Mouse (Mus musculus): ENCODE results near the gene Acsf3.

The Acsf3 gene

GRCm38 (mm10) chr8:122775285-122776155 lies at the start of gene Acsf3:
TSS of gene Acsf3 (plus strand) at chr8:122775486.
- no peak for DNase-seq (ENCODE audit: extremely low read depth, low read depth, low spot score)

- no peak for DNase-seq (ENCODE audit: extremely low read depth, low read depth, low spot score)
Measured at GRCm38 (mm10) chr8:122726789-122727188, 48.5 kb upstream of the Acsf3 start.

- DNase-seq (ENCODE audit: extremely low read depth, low read depth, low spot score) = no peak
Measured at GRCm38 (mm10) chr8:122727412-122727811, 47.9 kb upstream of the Acsf3 start.

- no peak for DNase-seq (ENCODE audit: extremely low read depth, low read depth, low spot score)
Measured at GRCm38 (mm10) chr8:122728630-122729029, 46.7 kb upstream of the Acsf3 start.

GRCm38 (mm10) chr8:122735110-122735509 lies 40.2 kb upstream of the Acsf3 start:
- no peak for DNase-seq (ENCODE audit: extremely low read depth, low read depth, low spot score)

- DNase-seq (ENCODE audit: extremely low read depth, low read depth, low spot score) = no peak
Measured at GRCm38 (mm10) chr8:122735542-122736473, 39.5 kb upstream of the Acsf3 start.

- no peak for DNase-seq (ENCODE audit: extremely low read depth, low read depth, low spot score)
Measured at GRCm38 (mm10) chr8:122736623-122737022, 38.7 kb upstream of the Acsf3 start.

GRCm38 (mm10) chr8:122737071-122737470 lies 38.2 kb upstream of the Acsf3 start:
- no peak for DNase-seq (ENCODE audit: extremely low read depth, low read depth, low spot score)

GRCm38 (mm10) chr8:122737886-122738285 lies 37.4 kb upstream of the Acsf3 start:
- DNase-seq (ENCODE audit: extremely low read depth, low read depth, low spot score) = no peak

- DNase-seq (ENCODE audit: extremely low read depth, low read depth, low spot score) = no peak
Measured at GRCm38 (mm10) chr8:122739102-122739725, 36.1 kb upstream of the Acsf3 start.

GRCm38 (mm10) chr8:122742471-122742870 lies 32.8 kb upstream of the Acsf3 start:
- DNase-seq (ENCODE audit: extremely low read depth, low read depth, low spot score) = no peak

GRCm38 (mm10) chr8:122745022-122745749 lies 30.1 kb upstream of the Acsf3 start:
- no peak for DNase-seq (ENCODE audit: extremely low read depth, low read depth, low spot score)

GRCm38 (mm10) chr8:122745750-122746275 lies 29.5 kb upstream of the Acsf3 start:
- DNase-seq (ENCODE audit: extremely low read depth, low read depth, low spot score) = no peak

GRCm38 (mm10) chr8:122746439-122746838 lies 28.8 kb upstream of the Acsf3 start:
- DNase-seq (ENCODE audit: extremely low read depth, low read depth, low spot score) = no peak

- no peak for DNase-seq (ENCODE audit: extremely low read depth, low read depth, low spot score)
Measured at GRCm38 (mm10) chr8:122747825-122748224, 27.5 kb upstream of the Acsf3 start.

- DNase-seq (ENCODE audit: extremely low read depth, low read depth, low spot score) = no peak
Measured at GRCm38 (mm10) chr8:122749333-122749958, 25.8 kb upstream of the Acsf3 start.

GRCm38 (mm10) chr8:122751342-122751741 lies 23.9 kb upstream of the Acsf3 start:
- no peak for DNase-seq (ENCODE audit: extremely low read depth, low read depth, low spot score)

GRCm38 (mm10) chr8:122752111-122752721 lies 23.1 kb upstream of the Acsf3 start:
- DNase-seq (ENCODE audit: extremely low read depth, low read depth, low spot score) = no peak

- DNase-seq (ENCODE audit: extremely low read depth, low read depth, low spot score) = no peak
Measured at GRCm38 (mm10) chr8:122758597-122758996, 16.7 kb upstream of the Acsf3 start.

Measured in fat pad, adult 2 months (tissue).